Mouse (Mus musculus): ENCODE measurements at regions not wholly inside any gene's neighbourhood (a gene's known extent, or its start where the extent isn't known, plus 50 kb on each side); places are given as distances from the start of the nearest gene placed in this dataset.

DNA sequence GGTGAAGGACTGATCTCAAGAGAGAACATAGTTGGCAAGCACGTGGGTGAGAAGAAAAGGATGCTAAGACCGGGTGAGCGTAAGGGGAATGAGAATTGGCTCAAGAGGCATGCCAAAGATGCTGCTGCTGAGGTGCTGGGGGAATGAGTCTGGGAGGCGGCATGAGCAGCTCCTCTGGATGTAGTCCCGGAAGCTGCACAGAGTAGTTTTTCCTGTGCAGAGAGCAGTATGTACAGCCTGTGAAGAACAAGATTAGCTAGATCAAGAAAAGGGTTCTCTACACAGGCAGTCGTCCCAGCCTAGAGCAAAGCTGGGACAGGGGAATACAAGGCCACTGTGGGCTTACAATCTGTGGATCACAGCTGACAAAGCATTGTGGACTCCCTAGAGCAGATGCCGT is 84.0 kb upstream of the B3gat1 start:
- Histone ChIP-seq H3K27ac (no peak overlapping the region), H3K36me3 (no peaks in the 10 kb centered on the region), H3K4me3 (replicated peaks) (no peak overlapping the region), H3K4me1 (replicated peaks) (no peaks in the 10 kb centered on the region), H3K4me2 (no peak overlapping the region), H3K9ac (replicated peaks) (no peak overlapping the region), H3K27me3 (no peaks in the 10 kb centered on the region), H3K9me3 (no peaks in the 10 kb centered on the region)
- no peak for ATAC-seq (ENCODE audit: insufficient number of reproducible peaks, insufficient read depth, low FRiP score, low TSS enrichment, low read depth)
- 83% methylated on average over 7 of the region's 7 CpGs for WGBS

DNA sequence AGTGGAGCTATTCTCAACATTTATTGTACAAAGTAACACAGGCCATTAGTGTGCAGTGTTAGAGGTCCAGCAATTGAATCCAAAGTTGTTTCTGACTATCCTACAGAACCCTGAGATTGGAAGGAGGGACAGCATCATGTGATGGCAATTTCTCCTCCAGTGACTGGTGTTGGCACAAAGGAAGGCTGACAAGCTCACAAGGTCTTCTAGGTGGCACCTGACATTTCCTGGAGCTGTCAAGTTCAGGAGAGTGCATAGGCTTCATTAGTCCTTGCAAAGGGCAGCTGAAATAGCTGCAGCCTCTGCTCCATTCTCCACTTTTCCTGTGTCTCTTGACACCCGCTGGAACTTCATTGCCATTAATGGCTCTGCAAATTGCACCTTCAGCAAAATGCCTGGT is 80.6 kb upstream of the B3gat1 start:
- Histone ChIP-seq H3K4me3 (replicated peaks) (no peak overlapping the region), H3K9ac (replicated peaks) (no peak overlapping the region), H3K4me2 (no peak overlapping the region), H3K27me3 (no peaks in the 10 kb centered on the region), H3K36me3 (no peaks in the 10 kb centered on the region), H3K4me1 (replicated peaks) (no peaks in the 10 kb centered on the region), H3K9me3 (no peaks in the 10 kb centered on the region), H3K27ac (no peak overlapping the region)
- WGBS = 61% methylated on average over 1 of the region's 1 CpGs
- ATAC-seq (ENCODE audit: insufficient number of reproducible peaks, insufficient read depth, low FRiP score, low TSS enrichment, low read depth) = no peak

DNA sequence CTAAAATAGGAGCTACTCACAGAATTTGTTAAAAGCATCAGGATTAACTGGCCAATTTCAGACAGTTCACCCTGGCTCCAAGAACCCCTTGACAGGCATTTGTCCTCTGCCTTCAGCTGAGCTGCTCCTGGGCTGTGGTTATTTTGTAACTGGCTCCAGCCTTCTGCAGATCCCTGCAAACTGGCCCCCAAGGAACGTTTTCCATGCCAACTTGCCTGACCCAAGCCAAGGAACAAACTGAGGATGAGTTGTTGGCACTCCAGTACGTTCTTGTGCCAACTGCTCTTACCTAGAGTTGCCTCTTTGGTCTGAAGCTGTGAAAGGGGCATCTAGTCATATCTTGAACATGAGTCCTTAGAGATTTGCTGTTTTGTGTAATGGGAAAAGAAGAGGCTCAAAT is 74.2 kb upstream of the B3gat1 start:
- Histone ChIP-seq H3K4me1 (replicated peaks) (no peaks in the 10 kb centered on the region), H3K27me3 (no peaks in the 10 kb centered on the region), H3K4me2 (no peak overlapping the region), H3K36me3 (no peaks in the 10 kb centered on the region), H3K27ac (no peak overlapping the region), H3K9ac (replicated peaks) (no peak overlapping the region), H3K4me3 (replicated peaks) (no peak overlapping the region), H3K9me3 (no peaks in the 10 kb centered on the region)
- 69% methylated on average over 2 of the region's 2 CpGs for WGBS
- ATAC-seq (ENCODE audit: insufficient number of reproducible peaks, insufficient read depth, low FRiP score, low TSS enrichment, low read depth) = no peak

DNA sequence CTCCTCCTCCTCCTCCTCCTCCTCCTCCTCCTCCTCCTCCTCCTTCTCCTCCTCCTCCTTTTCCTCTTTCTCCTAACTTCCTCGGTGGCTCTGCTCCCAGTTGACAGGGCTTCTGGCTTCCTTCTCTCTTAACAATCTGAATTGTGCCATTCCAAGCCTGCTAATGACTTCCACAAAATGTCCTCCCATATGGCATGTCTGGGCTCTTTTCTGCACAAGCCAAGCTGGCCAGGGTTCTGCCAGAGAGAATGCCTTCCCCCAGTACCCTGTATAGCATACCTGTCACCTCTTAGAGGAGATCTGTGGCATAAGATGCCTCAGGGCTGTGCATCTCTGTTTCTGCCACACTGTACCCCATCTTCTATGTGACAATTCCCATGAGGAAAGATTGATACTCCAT is 70.0 kb upstream of the B3gat1 start:
- Histone ChIP-seq H3K4me3 (replicated peaks) (no peak overlapping the region), H3K36me3 (no peaks in the 10 kb centered on the region), H3K27me3 (no peaks in the 10 kb centered on the region), H3K9ac (replicated peaks) (no peak overlapping the region), H3K4me1 (replicated peaks) (no peaks in the 10 kb centered on the region), H3K27ac (no peak overlapping the region), H3K4me2 (no peak overlapping the region), H3K9me3 (no peaks in the 10 kb centered on the region)
- WGBS = 60% methylated on average over 1 of the region's 1 CpGs
- ATAC-seq (ENCODE audit: insufficient number of reproducible peaks, insufficient read depth, low FRiP score, low TSS enrichment, low read depth) = no peak

GRCm38 (mm10) chr9:26667835-26668234 is 65.7 kb upstream of the B3gat1 start:
- H3K27ac ChIP-seq = no peak overlapping the region
- no peaks in the 10 kb centered on the region for H3K27me3 ChIP-seq
- no peak overlapping the region for H3K9ac ChIP-seq (replicated peaks)
- 78% methylated on average over 3 of the region's 3 CpGs for WGBS
- H3K36me3 ChIP-seq = no peaks in the 10 kb centered on the region
- no peak overlapping the region for H3K4me2 ChIP-seq
- no peak for ATAC-seq (ENCODE audit: insufficient number of reproducible peaks, insufficient read depth, low FRiP score, low TSS enrichment, low read depth)
- no peaks in the 10 kb centered on the region for H3K9me3 ChIP-seq
- no peak overlapping the region for H3K4me3 ChIP-seq (replicated peaks)
- no peaks in the 10 kb centered on the region for H3K4me1 ChIP-seq (replicated peaks)

- Histone ChIP-seq H3K4me2 (no peak overlapping the region), H3K4me1 (replicated peaks) (no peaks in the 10 kb centered on the region), H3K27ac (no peak overlapping the region), H3K4me3 (replicated peaks) (no peak overlapping the region), H3K36me3 (no peaks in the 10 kb centered on the region), H3K27me3 (no peaks in the 10 kb centered on the region), H3K9me3 (no peaks in the 10 kb centered on the region), H3K9ac (replicated peaks) (no peak overlapping the region)
- no peak for ATAC-seq (ENCODE audit: insufficient number of reproducible peaks, insufficient read depth, low FRiP score, low TSS enrichment, low read depth)
- WGBS = 87% methylated on average over 2 of the region's 2 CpGs
Observed at GRCm38 (mm10) chr9:26674059-26674757, 59.3 kb upstream of the B3gat1 start.

GRCm38 (mm10) chr9:26678288-26678687 is 55.2 kb upstream of the B3gat1 start:
- ATAC-seq (ENCODE audit: insufficient number of reproducible peaks, insufficient read depth, low FRiP score, low TSS enrichment, low read depth) = no peak
- Histone ChIP-seq H3K9me3 (no peaks in the 10 kb centered on the region), H3K4me3 (replicated peaks) (no peak overlapping the region), H3K4me2 (no peak overlapping the region), H3K9ac (replicated peaks) (no peak overlapping the region), H3K27ac (no peak overlapping the region), H3K36me3 (no peaks in the 10 kb centered on the region), H3K27me3 (no peaks in the 10 kb centered on the region), H3K4me1 (replicated peaks) (no peaks in the 10 kb centered on the region)
- WGBS = 36% methylated on average over 6 of the region's 6 CpGs

- ATAC-seq (ENCODE audit: insufficient number of reproducible peaks, insufficient read depth, low FRiP score, low TSS enrichment, low read depth) = no peak
- Histone ChIP-seq H3K4me2 (no peak overlapping the region), H3K4me3 (replicated peaks) (no peak overlapping the region)
Observed at GRCm38 (mm10) chr9:26681516-26681915, 52.0 kb upstream of the B3gat1 start.

More at GRCm38 (mm10) chr9:26681516-26681915, 52.0 kb upstream of the B3gat1 start:
- Histone ChIP-seq H3K27ac (no peak overlapping the region), H3K27me3 (no peaks in the 10 kb centered on the region), H3K9me3 (no peaks in the 10 kb centered on the region), H3K36me3 (no peaks in the 10 kb centered on the region), H3K4me1 (replicated peaks) (no peaks in the 10 kb centered on the region), H3K9ac (replicated peaks) (no peak overlapping the region)
- WGBS = 83% methylated on average over 1 of the region's 1 CpGs
